Mouse (Mus musculus) natural killer cell, adult 2 months (primary cell): Measurements from ENCODE around the gene Sez6.

Experiments used
- DNase-seq, 2 experiments: peaks; one replicate each; pipeline ENCODE4 v3.0.0; 2022; ENCODE audit warnings: low spot score in 2 of 2

Gene Sez6

GRCm38 (mm10) chr11:77947860-77948259 is 17.3 kb downstream of the Sez6 start:
- no peak for DNase-seq

GRCm38 (mm10) chr11:77950125-77950685 is 19.6 kb downstream of the Sez6 start:
- no peak for DNase-seq

- DNase-seq, result no peak
Observed at GRCm38 (mm10) chr11:77950797-77951228, 20.2 kb downstream of the Sez6 start.

DNA sequence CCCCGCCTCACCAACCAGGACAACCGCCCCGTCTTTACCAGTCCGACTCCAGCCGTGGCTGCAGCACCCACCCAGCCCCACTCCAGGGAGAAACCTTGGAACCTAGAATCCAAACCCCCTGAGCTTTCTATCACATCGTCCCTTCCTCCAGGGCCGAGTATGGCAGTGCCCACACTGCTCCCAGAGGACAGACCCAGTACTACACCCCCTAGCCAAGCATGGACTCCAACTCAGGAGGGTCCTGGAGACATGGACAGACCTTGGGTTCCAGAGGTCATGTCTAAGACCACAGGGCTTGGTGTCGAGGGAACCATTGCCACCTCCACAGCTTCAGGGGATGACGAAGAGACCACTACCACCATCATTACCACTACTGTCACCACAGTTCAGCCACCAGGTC is 23.1 kb downstream of the Sez6 start:
- no peak for DNase-seq

DNA sequence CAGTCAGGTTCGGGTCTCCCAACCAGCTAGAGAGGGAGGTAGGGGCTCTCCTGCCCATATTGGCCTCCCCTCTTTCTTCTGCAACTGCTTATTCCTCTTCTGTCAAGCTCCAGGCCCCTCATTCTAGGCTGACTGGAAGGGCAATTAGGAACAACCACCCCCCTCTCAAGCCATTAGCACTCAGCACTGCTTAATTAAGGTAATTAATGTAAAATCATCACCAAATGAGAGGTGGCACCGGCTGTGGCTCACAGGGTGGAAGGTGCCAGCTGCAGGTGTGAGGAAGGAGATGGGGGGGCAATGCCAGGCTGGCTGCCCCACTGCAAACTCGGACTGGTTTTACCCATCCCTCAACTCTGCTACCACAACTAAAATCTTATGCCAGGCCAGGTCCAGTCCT is 25.8 kb downstream of the Sez6 start:
- DNase-seq, result no peak

GRCm38 (mm10) chr11:77958268-77958667 is 27.7 kb downstream of the Sez6 start:
- no peak for DNase-seq

DNA sequence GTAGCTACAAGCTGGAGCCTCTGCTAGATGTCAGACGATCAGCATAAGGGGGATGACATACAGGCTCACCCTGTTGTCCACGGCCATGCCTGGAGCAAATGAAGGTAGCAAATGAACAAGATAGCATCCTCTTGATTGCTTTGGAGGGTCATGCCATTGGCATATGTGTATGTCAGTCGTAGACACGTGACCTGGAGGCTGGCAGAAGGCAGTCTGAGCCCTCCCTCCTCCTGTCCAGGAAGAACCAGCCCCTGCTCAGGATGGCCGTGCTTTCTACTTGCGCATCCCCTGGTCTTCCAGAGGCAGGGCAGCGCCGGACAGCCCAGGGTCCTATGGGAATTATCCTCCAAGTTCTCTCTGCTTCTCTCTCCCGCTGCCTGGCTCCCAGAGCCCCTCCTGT is 28.3 kb downstream of the Sez6 start:
- DNase-seq, result no peak

DNA sequence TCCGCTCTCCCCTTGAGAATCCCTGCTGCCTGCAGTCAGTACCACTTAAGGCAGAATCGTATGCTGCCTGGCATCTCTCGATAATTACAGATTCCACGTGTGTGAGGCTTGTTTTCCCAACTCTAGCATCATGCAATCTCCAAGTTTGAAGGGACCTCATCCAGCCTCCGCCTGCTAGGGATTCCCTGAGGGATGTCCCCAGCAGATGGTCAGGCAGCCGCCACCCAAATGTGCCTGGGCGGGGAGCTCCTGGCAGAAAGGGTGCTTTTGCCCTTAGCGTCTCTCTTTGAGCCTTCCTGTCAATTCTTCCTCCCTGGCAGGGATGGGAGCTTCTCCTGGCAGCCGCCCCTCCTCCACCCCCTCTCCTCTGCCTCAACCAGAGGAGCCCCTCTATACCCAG is 29.6 kb downstream of the Sez6 start:
- no peak for DNase-seq

DNA sequence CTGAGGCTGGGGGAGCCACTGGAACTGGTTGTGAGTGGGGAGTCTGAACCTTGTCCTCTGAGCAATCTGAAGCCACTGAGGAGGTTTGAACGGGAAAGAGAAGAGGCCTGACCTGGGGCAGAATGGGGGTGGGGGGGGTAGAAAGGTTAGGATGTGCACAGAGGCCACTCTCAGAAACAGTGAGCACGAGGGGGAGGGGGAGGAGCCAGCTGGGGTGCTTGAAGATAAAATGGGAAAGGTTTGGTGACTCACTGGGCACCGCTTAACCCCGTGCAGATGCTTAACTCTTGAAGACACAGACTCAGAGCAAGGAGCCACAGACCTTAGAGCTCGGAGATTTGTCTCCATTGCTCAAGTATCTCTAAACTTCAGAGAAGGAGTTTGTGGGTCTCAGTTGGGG is 30.3 kb downstream of the Sez6 start:
- DNase-seq, result no peak

GRCm38 (mm10) chr11:77962946-77963345 is 32.3 kb downstream of the Sez6 start:
- no peak for DNase-seq

GRCm38 (mm10) chr11:77964415-77965095 is 34.0 kb downstream of the Sez6 start:
- peak; percentile 52 to 74 for DNase-seq

DNA sequence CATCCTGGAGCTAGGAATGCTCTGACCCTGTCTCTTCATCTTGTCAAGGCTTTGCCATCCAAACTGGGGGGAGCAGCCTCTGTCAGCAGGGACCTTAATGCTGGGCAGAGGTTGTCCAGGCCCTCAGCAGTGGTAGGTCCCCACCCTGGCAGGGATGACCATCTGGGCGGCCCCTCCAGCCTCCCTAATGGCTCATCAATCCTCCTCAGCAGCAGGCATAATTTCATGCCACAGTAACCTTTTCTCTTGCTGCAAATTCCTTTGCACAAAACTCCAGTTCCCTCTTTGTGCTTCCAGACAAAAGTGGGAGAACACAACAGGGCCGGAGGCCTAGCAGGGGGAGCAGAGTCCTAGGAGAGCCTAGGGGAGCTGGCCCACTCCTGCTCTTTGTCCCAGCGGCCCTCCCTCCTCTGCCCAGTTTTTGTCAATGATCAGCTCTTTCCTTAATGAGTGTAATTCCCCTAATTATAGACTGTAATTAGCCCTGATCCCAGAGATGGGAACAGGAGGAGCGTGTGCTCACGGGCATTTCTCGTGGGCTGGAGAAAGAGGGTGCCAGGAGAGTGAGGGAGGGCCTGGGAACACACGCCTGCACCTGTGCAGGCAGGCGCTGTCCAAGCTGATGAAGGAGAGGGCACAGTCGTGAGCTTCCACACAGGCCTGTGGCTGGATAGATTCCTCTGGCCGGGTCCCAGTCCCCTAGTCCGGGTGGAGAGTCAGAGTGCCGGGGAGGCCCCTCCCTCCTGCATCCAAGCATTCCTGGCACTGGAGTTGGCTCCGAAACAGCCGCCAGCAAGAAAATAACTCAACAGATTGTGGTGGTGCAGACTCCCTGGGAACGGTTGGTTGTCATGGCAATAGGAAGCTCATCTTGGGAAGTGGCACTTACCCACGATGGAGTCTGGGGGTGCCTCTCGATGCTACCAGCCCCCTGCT is 34.8 kb downstream of the Sez6 start:
- DNase-seq, result no peak

DNA sequence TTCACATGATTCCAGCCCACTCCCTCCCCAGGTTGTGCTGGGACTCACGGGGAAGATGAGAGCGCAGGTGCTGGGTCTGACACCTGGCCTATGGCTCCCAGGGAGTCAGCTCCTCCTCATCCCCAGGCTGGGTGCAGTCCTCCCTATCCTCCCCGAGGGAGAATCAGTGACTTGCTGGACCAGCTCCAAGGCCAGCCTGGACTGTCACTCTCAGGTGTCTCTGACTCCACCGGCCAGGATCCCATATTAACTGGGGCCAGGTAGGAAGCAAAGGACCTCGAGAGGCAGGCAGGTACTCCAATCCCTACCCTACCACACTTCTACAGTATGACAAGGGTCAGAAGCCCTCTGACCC is 35.4 kb downstream of the Sez6 start:
- DNase-seq, result no peak

- peak; percentile 36 to 50 for DNase-seq
Observed at GRCm38 (mm10) chr11:77967114-77967513, 36.5 kb downstream of the Sez6 start.

DNA sequence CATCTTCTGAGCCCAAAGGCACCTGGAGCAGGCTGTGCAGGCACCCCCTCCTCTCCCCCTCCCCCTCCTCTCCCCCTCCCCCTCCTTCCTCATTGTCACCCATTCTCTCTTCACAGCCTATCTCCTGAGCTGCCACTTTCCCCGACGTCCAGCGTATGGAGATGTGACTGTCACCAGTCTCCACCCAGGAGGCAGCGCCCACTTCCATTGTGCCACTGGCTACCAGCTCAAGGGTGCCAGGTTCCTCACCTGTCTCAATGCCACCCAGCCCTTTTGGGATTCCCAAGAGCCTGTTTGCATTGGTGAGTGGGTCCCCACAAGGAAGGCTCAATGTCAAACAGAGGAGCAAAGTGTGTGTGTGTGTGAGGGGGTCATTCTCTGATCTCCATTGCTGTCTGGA is 38.2 kb downstream of the Sez6 start:
- DNase-seq, result no peak

GRCm38 (mm10) chr11:77970718-77971117 is 40.1 kb downstream of the Sez6 start:
- DNase-seq, result no peak

DNA sequence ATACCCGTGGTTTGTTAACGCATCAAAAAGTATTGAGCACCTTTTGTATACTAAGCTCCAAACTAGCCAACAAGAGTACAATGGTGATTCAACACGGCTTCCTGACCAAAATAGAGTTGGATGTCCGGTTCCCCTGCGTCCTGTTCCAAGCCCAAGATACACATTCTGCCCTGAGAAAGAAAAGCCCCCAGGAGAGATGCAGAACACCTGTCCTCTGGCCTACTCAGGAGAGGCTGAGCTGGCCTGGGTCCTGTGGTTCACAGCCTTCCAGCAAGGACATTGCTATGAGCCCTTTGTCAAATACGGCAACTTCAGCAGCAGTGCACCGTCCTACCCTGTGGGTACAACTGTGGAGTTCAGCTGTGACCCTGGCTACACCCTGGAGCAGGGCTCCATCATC is 42.9 kb downstream of the Sez6 start:
- DNase-seq, result no peak

DNA sequence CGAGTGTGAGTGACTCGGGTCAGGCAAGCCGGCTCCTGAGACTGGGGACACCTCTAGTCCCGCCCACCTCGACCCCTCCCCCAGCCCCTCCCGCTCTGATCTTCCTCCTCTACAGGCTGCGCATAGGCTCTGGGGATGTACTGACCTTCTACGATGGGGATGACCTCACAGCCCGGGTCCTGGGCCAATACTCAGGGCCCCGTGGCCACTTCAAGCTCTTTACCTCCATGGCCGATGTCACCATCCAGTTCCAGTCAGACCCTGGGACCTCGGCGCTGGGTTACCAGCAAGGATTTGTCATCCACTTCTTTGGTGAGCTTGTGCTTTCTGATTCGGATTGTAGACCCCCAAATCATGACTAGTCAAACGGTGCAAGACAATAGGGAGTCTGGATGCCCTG is 43.7 kb downstream of the Sez6 start:
- no peak for DNase-seq

DNA sequence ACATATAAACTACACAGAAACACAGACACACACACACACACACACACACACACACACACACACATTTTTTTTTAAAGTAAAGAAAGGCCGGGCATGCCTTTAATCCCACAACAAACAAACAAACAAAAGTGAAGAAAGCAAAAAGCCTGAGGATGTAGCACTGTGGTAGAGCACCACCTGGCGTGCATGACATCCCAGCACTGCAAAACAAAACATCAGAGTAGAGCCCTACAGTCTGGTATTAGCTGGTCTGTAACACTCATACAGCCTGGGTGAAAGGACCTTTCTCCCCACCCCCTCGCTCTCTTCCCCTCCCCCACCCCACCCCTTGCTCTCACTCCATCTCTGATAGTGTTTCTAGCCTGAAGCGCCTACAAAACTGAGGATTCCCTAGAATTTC is 45.3 kb downstream of the Sez6 start:
- no peak for DNase-seq

DNA sequence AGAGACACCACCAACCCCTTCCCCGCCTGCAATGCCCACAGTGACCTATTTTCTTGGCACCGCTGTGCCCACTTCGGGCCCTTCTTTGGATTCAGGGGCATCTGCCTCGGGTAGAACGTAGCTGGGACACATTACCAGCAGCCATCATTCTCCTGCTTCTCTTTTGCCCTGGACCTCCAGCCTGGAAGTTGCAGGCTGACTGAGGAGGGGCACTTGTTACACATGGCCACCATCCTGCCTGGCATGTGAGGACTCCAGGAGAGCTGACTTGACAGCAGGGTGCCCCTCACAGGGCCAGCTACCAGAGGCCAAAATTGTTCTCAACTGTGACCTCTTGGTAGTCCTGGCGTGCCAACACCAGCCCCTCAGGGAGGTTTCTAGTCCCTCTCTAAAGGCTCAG is 47.6 kb downstream of the Sez6 start:
- no peak for DNase-seq

DNA sequence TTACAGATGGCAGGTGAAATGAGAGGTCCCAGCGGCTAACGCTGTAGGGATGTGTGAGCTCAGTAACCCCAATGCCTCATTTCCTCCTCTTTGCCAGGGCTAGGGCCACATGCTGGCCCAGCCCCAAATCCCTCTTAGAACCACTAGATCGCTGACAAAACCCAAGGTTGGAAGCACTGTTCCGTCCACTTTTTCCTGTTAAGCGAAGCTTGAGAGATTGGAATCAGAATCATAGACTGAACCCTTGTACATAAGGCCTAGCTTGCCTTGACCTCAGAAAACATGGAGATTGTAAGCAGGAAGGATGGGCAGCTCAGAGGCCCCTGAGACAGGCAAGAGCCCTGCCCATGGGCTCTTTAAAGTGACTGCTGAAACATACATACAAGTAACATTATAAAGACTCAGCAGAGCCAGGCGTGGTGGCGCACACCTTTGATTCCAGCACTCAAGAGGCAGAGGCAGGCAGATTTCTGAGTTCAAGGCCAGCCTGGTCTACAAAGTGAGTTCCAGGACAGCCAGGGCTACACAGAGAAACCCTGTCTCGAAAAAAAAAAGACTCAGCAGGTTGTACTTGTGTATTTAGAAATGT is 48.7 kb downstream of the Sez6 start:
- no peak for DNase-seq
